Mouse (Mus musculus) 416B (cell line): ENCODE data around the gene Srr.

Source experiments
- DNase-seq: peaks from one replicate; pipeline ENCODE4 v3.0.0; 2011; ENCODE audit warnings: low read depth

The Srr gene

DNA sequence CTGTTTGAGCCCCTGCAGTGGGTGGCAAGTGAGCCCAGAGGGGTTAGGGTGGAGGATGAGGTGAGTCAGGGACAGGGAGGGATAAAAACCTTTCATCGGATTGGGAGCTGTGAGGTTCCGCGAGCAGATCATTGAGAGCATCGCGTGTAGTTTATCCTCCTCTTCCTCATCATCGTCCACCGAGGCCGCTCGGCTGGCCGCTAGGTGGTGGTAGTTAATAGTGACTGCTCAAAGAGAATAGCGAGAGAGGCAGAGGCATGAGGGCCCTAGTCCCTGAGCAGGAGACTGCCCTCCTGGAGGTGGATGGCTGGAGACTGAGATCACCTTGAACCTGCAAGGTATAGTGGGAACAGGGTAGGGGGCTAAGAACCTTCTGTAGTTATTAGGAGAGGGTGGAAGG is 62.3 kb downstream of the Srr start:
- DNase-seq = no peak

DNA sequence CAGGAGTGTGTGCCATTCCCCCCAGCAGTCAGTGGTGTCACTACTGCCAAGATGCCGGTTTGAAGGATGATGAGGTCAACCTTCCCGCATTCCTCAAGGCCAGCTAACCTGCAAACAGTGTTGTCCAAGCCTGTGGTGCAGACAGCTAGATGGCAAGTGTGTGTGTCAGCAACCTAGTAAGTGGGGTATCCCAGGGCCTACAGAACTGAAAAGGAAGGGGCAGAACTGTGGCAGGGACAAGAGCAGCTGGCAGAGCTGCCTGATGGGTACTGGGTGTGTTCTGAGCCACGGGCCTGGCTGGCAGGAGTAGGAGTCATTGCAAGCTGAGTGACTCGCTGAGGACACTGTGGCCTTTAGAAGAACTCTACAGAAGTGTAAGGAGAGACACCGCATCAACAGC is 63.6 kb downstream of the Srr start:
- no peak for DNase-seq

DNA sequence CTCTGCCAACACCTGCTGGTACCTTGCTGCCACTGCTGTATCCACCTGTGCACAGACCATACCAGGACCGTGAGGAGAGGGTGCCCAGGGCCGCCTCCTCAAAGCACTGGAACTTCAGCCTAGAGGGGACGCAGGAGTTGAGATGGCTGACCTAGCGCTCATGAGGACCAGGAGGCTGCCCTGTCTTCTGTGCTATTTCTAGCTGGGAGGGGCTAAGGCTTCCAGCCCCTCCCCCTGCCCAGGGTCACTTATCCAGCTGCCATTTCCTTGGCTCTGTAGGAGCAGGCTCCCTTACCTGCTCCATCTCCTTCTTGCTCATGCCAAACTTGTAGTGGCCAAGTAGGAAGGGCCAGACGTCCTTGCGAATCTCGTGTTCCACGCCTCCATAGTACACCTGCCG is 68.0 kb downstream of the Srr start:
- DNase-seq = no peak
